Comparison of ENCODE assay signal across 8 mouse cellular contexts in genomic region chr2:177498067-177498466, GRCm38 (mm10). TPM values are rescaled to one million over a fixed set of nuclear protein-coding genes. Genes with fewer than 3 reads are reported as not detected.
DNase-seq lines count a peak whose midpoint lies in the region; ATAC-seq and TF ChIP-seq lines count a peak whose summit lies in the region.
"Not testable (repeated sequence)": the region's sequence is repeated elsewhere in the genome, so short reads cannot be mapped to it uniquely, and the experiment has no call there.

TSS of gene Gm14403 (plus strand) at chr2:177498215.

- H3K27ac ChIP-seq in embryonic facial prominence, embryonic 12.5 days; intestine, embryonic 14.5 days (ENCODE audit: low read depth); liver, postnatal 0 days (ENCODE audit: low read depth); neural tube, embryonic 14.5 days (ENCODE audit: low read depth, low read length): not testable (repeated sequence)
- H3K27ac ChIP-seq in heart, adult 2 months, result peak within 1 kb of the TSS; percentile 73

- H3K27me3 ChIP-seq in embryonic facial prominence, embryonic 12.5 days; heart, adult 2 months (ENCODE audit: control insufficient read depth, insufficient read depth, low read length); intestine, embryonic 14.5 days (replicated peaks; ENCODE audit: control insufficient read depth, insufficient read depth, low read length); liver, postnatal 0 days (ENCODE audit: insufficient read depth, low read length); neural tube, embryonic 14.5 days (ENCODE audit: control insufficient read depth, insufficient read depth, low read length): not testable (repeated sequence)

- 17% methylated on average over 7 of the region's 7 CpGs for WGBS in embryonic facial prominence, embryonic 12.5 days
- WGBS in heart, adult 2 months, result 5% methylated on average over 7 of the region's 7 CpGs
- WGBS in intestine, embryonic 14.5 days, result 12% methylated on average over 7 of the region's 7 CpGs
- 18% methylated on average over 7 of the region's 7 CpGs for WGBS in liver, postnatal 0 days (ENCODE audit: insufficient replicate concordance)
- WGBS in neural tube, embryonic 14.5 days, result 24% methylated on average over 7 of the region's 7 CpGs

- ATAC-seq in embryonic facial prominence, embryonic 12.5 days (ENCODE audit: insufficient number of reproducible peaks, insufficient read depth, low FRiP score, low TSS enrichment); intestine, embryonic 14.5 days (replicated peaks; ENCODE audit: low FRiP score, low TSS enrichment, low read depth); liver, postnatal 0 days; neural tube, embryonic 14.5 days (ENCODE audit: low read depth): not testable (repeated sequence)

- H3K9me3 ChIP-seq in embryonic facial prominence, embryonic 12.5 days; intestine, embryonic 14.5 days (ENCODE audit: control insufficient read depth, low read length); liver, postnatal 0 days (ENCODE audit: low read length); neural tube, embryonic 14.5 days (ENCODE audit: control insufficient read depth, low read length): not testable (repeated sequence)

- peak within 1 kb of the TSS; percentile 40 for H3K4me3 ChIP-seq in embryonic facial prominence, embryonic 12.5 days
- H3K4me3 ChIP-seq in heart, adult 2 months, result peak within 1 kb of the TSS; percentile 63
- peak within 1 kb of the TSS; percentile 31 for H3K4me3 ChIP-seq in intestine, embryonic 14.5 days (ENCODE audit: low read depth, low read length)
- H3K4me3 ChIP-seq in liver, postnatal 0 days (ENCODE audit: low read depth, low read length), result peak within 1 kb of the TSS; percentile 32; the same call in 1 of the 2 replicates
- peak within 1 kb of the TSS; percentile 11; the same call in 1 of the 2 replicates for H3K4me3 ChIP-seq in neural tube, embryonic 14.5 days (ENCODE audit: low read depth, low read length)

- not testable (repeated sequence) for TF ChIP-seq EP300 in heart, adult 2 months (IDR thresholded peaks at IDR 0.05; ENCODE audit: insufficient read depth, low read depth, low read length); liver, postnatal 0 days (IDR thresholded peaks at IDR 0.05; ENCODE audit: low read depth)

- peak within 1 kb of the TSS; percentile 44 for H3K4me2 ChIP-seq in embryonic facial prominence, embryonic 12.5 days (replicated peaks)
- H3K4me2 ChIP-seq in intestine, embryonic 14.5 days (ENCODE audit: low read length), result peak within 1 kb of the TSS; percentile 31
- peak within 1 kb of the TSS; percentile 47; the same call in 1 of the 2 replicates for H3K4me2 ChIP-seq in liver, postnatal 0 days (ENCODE audit: low read depth, low read length)
- H3K4me2 ChIP-seq in neural tube, embryonic 14.5 days (ENCODE audit: low read depth, low read length), result not testable (repeated sequence)

- DNase-seq in adrenal gland, postnatal 25 days, result peak; percentile 39
- DNase-seq in heart, adult 2 months, result peak; percentile 73 to 74
- DNase-seq in intestine, embryonic 14.5 days (ENCODE audit: low spot score), result peak; percentile 51
- peak; percentile 30 to 42 for DNase-seq in layer of hippocampus, postnatal 14 days (ENCODE audit: low spot score in 2 of 2)
- peak; percentile 14 for DNase-seq in liver, postnatal 0 days
- peak; percentile 21 for DNase-seq in yolk sac, embryonic 10.5 days (ENCODE audit: low spot score)

- H3K4me1 ChIP-seq in embryonic facial prominence, embryonic 12.5 days; heart, adult 2 months (ENCODE audit: control insufficient read depth, insufficient read depth, low read length); intestine, embryonic 14.5 days (replicated peaks; ENCODE audit: control insufficient read depth, insufficient read depth, low read length); liver, postnatal 0 days (ENCODE audit: insufficient read depth); neural tube, embryonic 14.5 days (ENCODE audit: control insufficient read depth, insufficient read depth, low read length): not testable (repeated sequence)

- TF ChIP-seq POLR2A in heart, adult 2 months (IDR thresholded peaks at IDR 0.05; ENCODE audit: insufficient read depth, low read depth, low read length), result 0 out of 2 replicates have a peak, but pooled peaks have one; percentile 27

- not testable (repeated sequence) for H3K36me3 ChIP-seq in embryonic facial prominence, embryonic 12.5 days; heart, adult 2 months (ENCODE audit: control insufficient read depth, insufficient read depth, low read length); intestine, embryonic 14.5 days (ENCODE audit: control insufficient read depth, insufficient read depth, low read length); liver, postnatal 0 days (replicated peaks; ENCODE audit: insufficient read depth, low read length); neural tube, embryonic 14.5 days (ENCODE audit: control insufficient read depth, insufficient read depth, low read length)

- H3K79me2 ChIP-seq in heart, adult 2 months (replicated peaks; ENCODE audit: control insufficient read depth, insufficient read depth, low read length), result not testable (repeated sequence)

- not testable (repeated sequence) for TF ChIP-seq CTCF in heart, adult 2 months (IDR thresholded peaks at IDR 0.05); liver, postnatal 0 days (IDR thresholded peaks at IDR 0.05; ENCODE audit: low read depth)

- intact Hi-C loops in heart, adult 2 months (cut with DNase I), result not testable (repeated sequence)

- H3K9ac ChIP-seq in embryonic facial prominence, embryonic 12.5 days; intestine, embryonic 14.5 days (ENCODE audit: low read length); liver, postnatal 0 days (replicated peaks); neural tube, embryonic 14.5 days (replicated peaks; ENCODE audit: low read depth, low read length): not testable (repeated sequence)
- H3K9ac ChIP-seq in heart, adult 2 months (ENCODE audit: low read depth, low read length), result peak within 1 kb of the TSS; percentile 56

RNA-seq across cellular contexts. Expression of gene Gm14403, which starts in this region (rescaled TPM):
- total RNA-seq in adrenal gland, postnatal 25 days (2021), result 69.7 and 85.0 TPM in 2 replicates
- 5.7 and 5.8 TPM in 2 replicates for polyA plus RNA-seq in embryonic facial prominence, embryonic 12.5 days (2016; fragmentation: Nextera tagmentation; extraction: Ambion mirVana)
- total RNA-seq in heart, adult 2 months (2021), result 10 to 100 TPM; 78.2 to 86.5 TPM
- polyA plus RNA-seq in heart, adult 2 months (2012; rRNA removed), result 5.2 and 13.8 TPM in 2 replicates
- 5.8 and 7.0 TPM in 2 replicates for polyA plus RNA-seq in intestine, embryonic 14.5 days (2014; fragmentation: Nextera tagmentation; extraction: Ambion mirVana)
- total RNA-seq in layer of hippocampus, postnatal 14 days (2021), result 10 to 100 TPM; 34.2 to 38.9 TPM
- 1.5 and 2.0 TPM in 2 replicates for polyA plus RNA-seq in liver, postnatal 0 days (2015; fragmentation: Nextera tagmentation; extraction: Ambion mirVana)
- 2.4 TPM in 2 replicates for polyA plus RNA-seq in neural tube, embryonic 14.5 days (2014; fragmentation: Nextera tagmentation; extraction: Ambion mirVana)

Comparison
In these comparisons a context has a peak if more than half of its experiments do, and no peak if none do; other contexts are left out.
1. DNase-seq: peak in every context shown above with its lines; median percentile 74 in heart, adult 2 months; 51 in intestine, embryonic 14.5 days; 39 in adrenal gland, postnatal 25 days; 36 in layer of hippocampus, postnatal 14 days; 21 in yolk sac, embryonic 10.5 days; 14 in liver, postnatal 0 days.
2. H3K4me3 ChIP-seq: peak in every context shown above with its lines; median percentile 63 in heart, adult 2 months; 40 in embryonic facial prominence, embryonic 12.5 days; 32 in liver, postnatal 0 days; 31 in intestine, embryonic 14.5 days; 11 in neural tube, embryonic 14.5 days.